Mouse (Mus musculus) intestine, embryonic 16.5 days (tissue): ENCODE results near the gene Cd164. TPM values are rescaled to one million over a fixed set of nuclear protein-coding genes. Genes with fewer than 3 reads are reported as not detected.
"Not testable (repeated sequence)": the region's sequence is repeated elsewhere in the genome, so short reads cannot be mapped to it uniquely, and the experiment has no call there.

Experiments
- ATAC-seq: fragments of 200-750 bp; cut with Nextera tagmentation; 2 replicates; pipeline ENCODE4 v1.8.0; 2017; ENCODE audit warnings: moderate TSS enrichment, moderate library complexity
- H3K27ac ChIP-seq: fragments of 300-500 bp; sonication (generic); 2 replicates; pipeline ENCODE4 v1.5.1; 2014; ENCODE audit warnings: mild to moderate bottlenecking, low read length
- H3K27me3 ChIP-seq: fragments of 300-500 bp; sonication (generic); replicated peaks from 2 replicates; pipeline ENCODE4 v1.6.1; 2014; ENCODE audit warnings: low read length, control low read depth, mixed read lengths; ENCODE audit not compliant: control insufficient read depth, insufficient read depth
- H3K36me3 ChIP-seq: fragments of 300-500 bp; sonication (generic); 2 replicates; pipeline ENCODE4 v1.6.1; 2014; ENCODE audit warnings: low read length, control low read depth; ENCODE audit not compliant: control insufficient read depth, insufficient read depth
- H3K4me1 ChIP-seq: fragments of 300-500 bp; sonication (generic); 2 replicates; pipeline ENCODE4 v1.6.1; 2014; ENCODE audit warnings: low read length, control low read depth, mixed read lengths; ENCODE audit not compliant: control insufficient read depth, insufficient read depth
- H3K4me2 ChIP-seq: fragments of 300-500 bp; sonication (generic); 2 replicates; pipeline ENCODE4 v1.6.1; 2014; ENCODE audit warnings: low read depth, low read length, control low read depth
- H3K4me3 ChIP-seq: fragments of 300-500 bp; sonication (generic); 2 replicates; pipeline ENCODE4 v1.5.1; 2014; ENCODE audit warnings: mild to moderate bottlenecking, low read length
- H3K9ac ChIP-seq: fragments of 300-500 bp; sonication (generic); 2 replicates; pipeline ENCODE4 v1.6.1; 2014; ENCODE audit warnings: low read depth, low read length
- H3K9me3 ChIP-seq: fragments of 300-500 bp; sonication (generic); 2 replicates; pipeline ENCODE4 v1.6.1; 2016; ENCODE audit warnings: low read length, control low read depth; ENCODE audit not compliant: control insufficient read depth
- WGBS: fragments of 180-500 bp; shearing (Covaris S2); extraction: QIAGEN DNeasy Blood & Tissue Kit; methylation state at CpG from one replicate; pipeline ENCODE4 v1.1.7; 2014; 5-methylcytosine and 5-hydroxymethylcytosine counted together
- polyA plus RNA-seq: library from polyadenylated mRNA; unstranded; fragments of >200 nt; fragmentation: Nextera tagmentation; extraction: Ambion mirVana; gene quantifications from 2 replicates; pipeline ENCODE4 v1.2.1, GENCODE M21; 2015

Gene Cd164
- polyA plus RNA-seq, 1 experiment from 2014 or later, result 186 TPM

DNA sequence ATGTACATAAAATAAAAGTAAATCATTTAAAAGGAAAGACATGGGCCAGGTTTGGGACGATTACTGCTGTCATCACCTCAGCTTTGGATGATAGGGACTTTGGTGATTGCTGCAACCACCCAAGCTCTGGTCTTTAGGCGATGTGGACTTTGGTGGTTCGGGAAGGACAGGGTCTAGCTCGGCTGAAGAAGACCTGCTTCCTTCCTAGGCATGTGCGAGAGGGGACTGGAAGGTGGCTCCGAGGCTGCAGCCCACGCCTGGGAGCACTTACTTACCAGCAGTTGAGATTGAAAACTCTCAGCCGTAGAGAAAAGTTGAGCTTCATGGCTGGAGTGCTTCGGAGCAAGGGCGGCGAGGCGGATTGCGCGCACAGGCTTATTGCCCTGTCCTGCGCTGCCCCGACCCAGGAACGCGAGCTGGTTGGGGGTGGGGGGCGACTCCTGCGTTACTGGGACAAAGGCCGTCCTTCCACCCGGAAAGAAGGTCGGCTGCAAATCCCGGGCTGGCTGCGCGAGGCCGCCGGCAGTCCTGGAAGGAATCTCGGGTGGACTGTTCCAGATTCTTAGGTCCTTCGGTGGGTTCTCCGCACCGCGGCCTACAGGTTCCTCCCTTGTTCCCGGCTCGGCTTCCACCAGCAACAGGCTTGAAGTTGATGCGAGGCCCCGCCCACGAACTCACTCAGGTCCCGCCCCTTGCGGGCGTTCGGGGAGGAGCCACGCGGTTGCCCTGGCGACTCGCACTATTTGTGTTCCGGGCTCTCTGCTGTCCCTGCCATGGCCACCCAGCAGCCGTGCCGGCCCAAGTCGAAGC is 29.3 kb upstream of the Cd164 start, which contains the start of the genes Smpd2 and Ppil6:
Gene Smpd2 (minus strand): TSS at position 662 of the 810 bp plus-strand sequence.
Gene Ppil6 (plus strand): TSS at position 732 of the 810 bp plus-strand sequence.
- no peaks in the 10 kb centered on the region for H3K27me3 ChIP-seq

DNA sequence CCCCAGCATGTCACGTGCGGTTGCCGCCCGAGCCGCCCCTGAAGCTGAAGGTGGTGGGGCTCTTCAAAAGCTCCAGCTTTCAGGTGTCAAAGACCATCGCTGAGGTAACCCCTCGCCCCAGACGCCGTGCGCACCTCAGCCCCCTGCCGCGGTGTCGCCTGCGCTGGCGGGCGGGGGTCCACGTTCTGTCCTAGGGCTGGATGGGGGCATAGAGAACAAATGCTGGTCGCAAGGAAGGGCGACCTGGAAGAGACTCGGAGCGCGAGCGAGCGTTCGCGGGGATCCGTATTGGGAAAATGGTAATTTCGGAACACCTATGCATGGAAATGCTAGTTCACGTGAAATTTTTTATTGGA is 28.7 kb upstream of the Cd164 start:
- no peak overlapping the region for H3K27ac ChIP-seq
- no peaks in the 10 kb centered on the region for H3K27me3 ChIP-seq
- peak overlapping the region; percentile 74 for H3K4me3 ChIP-seq
- peak overlapping the region; percentile 84 for H3K9ac ChIP-seq
- peaks cover 11% of the 10 kb centered on the region for H3K36me3 ChIP-seq
- H3K4me2 ChIP-seq, result peak overlapping the region; percentile 96
- under 1% methylated on average over 29 of the region's 29 CpGs for WGBS
- peaks cover 18% of the 10 kb centered on the region; the same call in 1 of the 2 replicates for H3K4me1 ChIP-seq
- H3K9me3 ChIP-seq, result no peaks in the 10 kb centered on the region
- no peak; the same call in 1 of the 2 replicates for ATAC-seq

More for the DNA sequence above, 29.3 kb upstream of the Cd164 start, which contains the start of the genes Smpd2 and Ppil6:
- peaks cover 11% of the 10 kb centered on the region for H3K36me3 ChIP-seq
- 1% methylated on average over 50 of the region's 50 CpGs for WGBS
- peak within 1 kb of the TSS; percentile 74 for H3K4me3 ChIP-seq
- ATAC-seq, result peak; percentile 93
- H3K4me2 ChIP-seq, result peak within 1 kb of the TSS; percentile 96
- peaks cover 18% of the 10 kb centered on the region; the same call in 1 of the 2 replicates for H3K4me1 ChIP-seq
- no peaks in the 10 kb centered on the region for H3K9me3 ChIP-seq
- H3K9ac ChIP-seq, result peak within 1 kb of the TSS; percentile 84
- peak within 1 kb of the TSS; percentile 78 for H3K27ac ChIP-seq

DNA sequence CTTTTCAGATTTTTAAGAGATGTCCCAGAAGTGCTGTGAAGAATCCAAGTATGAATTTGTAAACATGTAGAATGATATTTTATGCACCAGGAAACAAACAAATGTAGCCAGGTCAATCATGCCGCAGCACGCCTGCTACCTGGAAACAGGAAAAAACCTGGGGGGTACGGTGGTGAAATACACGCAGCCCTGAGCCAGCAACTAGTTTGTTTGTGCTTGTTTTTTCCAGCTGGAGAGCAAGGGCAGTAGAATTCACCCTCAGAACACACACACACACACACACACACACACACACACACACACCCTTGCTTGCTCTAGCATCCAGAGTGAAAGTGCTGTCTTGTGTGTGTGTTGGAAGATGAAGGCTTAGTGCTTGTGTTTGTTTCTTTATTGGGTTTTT is 28.1 kb upstream of the Cd164 start:
- no peaks in the 10 kb centered on the region for H3K9me3 ChIP-seq
- ATAC-seq, result no peak
- 53% methylated on average over 4 of the region's 4 CpGs for WGBS
- H3K27me3 ChIP-seq, result no peaks in the 10 kb centered on the region
- H3K4me2 ChIP-seq, result no peak overlapping the region
- H3K27ac ChIP-seq, result no peak overlapping the region
- H3K4me3 ChIP-seq, result no peak overlapping the region
- peaks cover 11% of the 10 kb centered on the region for H3K36me3 ChIP-seq
- peaks cover 18% of the 10 kb centered on the region; the same call in 1 of the 2 replicates for H3K4me1 ChIP-seq
- no peak overlapping the region for H3K9ac ChIP-seq

DNA sequence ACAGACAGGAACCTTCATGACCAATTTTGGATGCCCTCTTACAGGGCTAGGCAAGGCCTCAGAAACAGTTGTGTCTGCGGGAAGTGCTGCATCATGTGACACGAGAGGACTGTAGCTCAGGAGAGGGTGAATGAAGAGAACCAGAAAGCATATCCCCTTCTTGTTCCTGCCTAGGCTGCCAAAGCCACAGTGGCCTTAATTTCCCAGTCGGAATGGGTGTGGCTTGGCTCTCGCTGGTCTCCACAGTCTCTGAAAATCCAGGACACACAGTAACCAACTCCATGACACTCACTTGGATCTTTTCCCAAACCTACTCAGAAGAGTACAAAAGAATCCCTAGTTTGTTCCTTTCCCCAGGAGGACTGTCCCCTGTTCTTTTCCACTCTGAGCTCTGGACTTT is 18.3 kb upstream of the Cd164 start:
- Histone ChIP-seq H3K36me3 (no peaks in the 10 kb centered on the region), H3K9me3 (no peaks in the 10 kb centered on the region), H3K27ac (no peak overlapping the region), H3K27me3 (no peaks in the 10 kb centered on the region), H3K4me3 (no peak overlapping the region), H3K4me2 (no peak overlapping the region), H3K4me1 (no peaks in the 10 kb centered on the region), H3K9ac (no peak overlapping the region)
- WGBS, result 60% methylated on average over 4 of the region's 4 CpGs
- ATAC-seq, result no peak

DNA sequence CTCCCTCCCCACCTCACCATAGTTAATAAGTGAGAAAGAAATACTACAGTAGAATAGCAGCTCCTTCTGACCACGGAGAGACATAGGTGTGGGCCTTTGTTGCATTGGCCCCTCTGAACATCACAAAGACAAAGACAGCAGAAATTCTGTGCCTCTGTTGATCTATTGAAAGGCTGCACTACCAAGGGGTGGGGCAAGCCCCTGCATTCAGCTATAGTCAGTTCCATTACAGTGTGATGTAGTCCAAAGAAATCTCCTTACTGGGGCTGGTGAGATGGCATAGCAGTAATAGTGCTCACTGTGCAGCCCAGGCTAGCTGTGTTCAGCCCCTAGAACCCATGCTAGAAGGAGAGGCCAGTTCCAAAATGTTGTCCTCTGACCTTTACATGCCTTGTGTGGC is 14.2 kb upstream of the Cd164 start:
- ATAC-seq, result no peak
- no peaks in the 10 kb centered on the region for H3K9me3 ChIP-seq
- H3K27ac ChIP-seq, result no peak overlapping the region
- H3K4me1 ChIP-seq, result no peaks in the 10 kb centered on the region
- H3K36me3 ChIP-seq, result no peaks in the 10 kb centered on the region
- H3K9ac ChIP-seq, result no peak overlapping the region
- no peak overlapping the region for H3K4me2 ChIP-seq
- no peaks in the 10 kb centered on the region for H3K27me3 ChIP-seq
- 100% methylated on average over 1 of the region's 1 CpGs for WGBS
- no peak overlapping the region for H3K4me3 ChIP-seq

DNA sequence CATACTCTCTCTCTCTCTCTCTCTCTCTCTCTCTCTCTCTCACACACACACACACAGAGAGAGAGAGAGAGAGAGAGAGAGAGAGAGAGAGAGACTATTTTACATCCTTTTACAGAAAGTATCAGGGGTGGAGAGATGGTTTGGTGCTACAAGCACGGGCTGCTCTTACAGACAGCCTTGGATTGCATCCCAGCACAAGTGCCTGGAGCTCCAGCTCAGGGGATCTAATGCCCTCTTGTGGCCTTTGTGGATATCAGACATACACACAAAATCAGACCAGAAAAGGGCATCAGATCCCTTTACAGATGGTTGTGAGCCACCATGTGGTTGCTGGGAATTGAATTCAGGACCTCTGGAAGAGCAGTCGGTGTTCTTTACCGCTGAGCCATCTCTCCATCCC is 13.8 kb upstream of the Cd164 start:
- not testable (repeated sequence) for H3K27ac ChIP-seq, H3K9ac ChIP-seq, H3K4me3 ChIP-seq, H3K9me3 ChIP-seq, H3K27me3 ChIP-seq, H3K4me2 ChIP-seq, H3K4me1 ChIP-seq, H3K36me3 ChIP-seq
- 6% methylated on average over 3 of the region's 3 CpGs for WGBS
- ATAC-seq, result peak; percentile 64

DNA sequence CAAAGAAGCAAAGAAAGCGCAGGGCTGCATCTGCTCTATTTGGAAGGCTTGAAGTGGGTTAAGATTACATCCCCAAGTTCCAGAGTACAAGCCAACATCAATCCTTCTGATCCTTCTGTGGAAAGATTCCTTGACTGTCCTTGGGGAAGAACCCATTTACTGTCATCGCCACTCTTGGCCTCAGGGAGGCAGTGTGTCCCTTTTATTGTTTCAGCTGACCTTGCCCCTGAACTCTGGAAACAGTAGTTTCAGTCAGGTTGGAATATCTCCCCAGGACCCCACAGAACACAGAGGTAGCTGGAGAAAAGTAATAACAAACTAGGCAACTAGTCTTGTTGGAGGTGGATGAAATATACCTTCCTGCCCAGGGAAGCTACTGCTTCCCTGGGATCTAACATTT is 10.1 kb upstream of the Cd164 start:
- H3K4me1 ChIP-seq, result no peaks in the 10 kb centered on the region
- H3K36me3 ChIP-seq, result no peaks in the 10 kb centered on the region
- no peak overlapping the region for H3K27ac ChIP-seq
- no peak overlapping the region for H3K9ac ChIP-seq
- no peak overlapping the region for H3K4me3 ChIP-seq
- H3K27me3 ChIP-seq, result no peaks in the 10 kb centered on the region
- 36% methylated on average over 2 of the region's 2 CpGs for WGBS
- ATAC-seq, result no peak
- no peak overlapping the region for H3K4me2 ChIP-seq
- no peaks in the 10 kb centered on the region for H3K9me3 ChIP-seq

DNA sequence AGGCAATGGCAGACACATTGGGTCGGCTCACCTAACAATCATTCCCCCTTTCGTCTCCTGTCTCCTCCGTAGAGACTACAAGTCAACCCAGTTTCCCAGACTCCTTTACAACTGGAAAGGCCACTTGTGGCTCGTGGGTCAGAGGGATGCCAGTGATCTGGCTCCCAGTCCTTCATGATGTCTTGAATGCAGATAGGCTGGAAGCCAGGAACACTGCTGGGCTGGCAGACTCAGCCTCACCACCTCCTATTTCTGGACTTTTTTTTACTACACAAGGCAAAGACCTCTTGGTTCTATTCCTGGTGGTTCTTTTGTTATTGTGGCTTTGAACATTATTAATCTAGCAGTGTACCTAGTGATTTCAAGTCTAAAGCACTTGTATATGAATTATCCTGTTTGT is 4.9 kb upstream of the Cd164 start:
- Histone ChIP-seq H3K9me3 (no peaks in the 10 kb centered on the region), H3K4me2 (no peak overlapping the region), H3K4me3 (no peak overlapping the region), H3K4me1 (no peaks in the 10 kb centered on the region), H3K27me3 (no peaks in the 10 kb centered on the region), H3K27ac (no peak overlapping the region), H3K36me3 (no peaks in the 10 kb centered on the region), H3K9ac (no peak overlapping the region)
- 83% methylated on average over 4 of the region's 4 CpGs for WGBS
- no peak for ATAC-seq

DNA sequence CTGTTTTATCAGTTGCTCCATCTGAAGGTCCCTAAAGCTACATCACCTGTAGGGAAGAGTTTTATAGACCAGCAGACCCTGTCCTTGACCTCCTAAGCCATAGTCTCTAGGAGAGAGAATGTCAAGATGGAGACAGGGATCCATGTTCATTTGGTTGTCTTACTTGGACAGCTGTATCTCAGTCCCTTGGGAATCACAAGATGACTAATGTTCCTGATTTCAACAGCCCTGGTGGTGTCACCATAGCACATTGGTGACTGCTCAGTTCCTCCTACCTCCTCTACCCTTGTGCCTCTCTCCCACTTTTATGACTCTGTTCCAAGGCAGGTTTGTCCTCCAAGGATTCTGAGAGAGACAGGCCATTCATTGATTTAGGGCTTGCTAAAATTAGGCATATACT is 4.3 kb upstream of the Cd164 start:
- no peaks in the 10 kb centered on the region for H3K4me1 ChIP-seq

More for the DNA sequence above, 4.3 kb upstream of the Cd164 start:
- no peaks in the 10 kb centered on the region for H3K36me3 ChIP-seq
- ATAC-seq, result no peak
- H3K9ac ChIP-seq, result no peak overlapping the region
- H3K27me3 ChIP-seq, result no peaks in the 10 kb centered on the region
- H3K9me3 ChIP-seq, result no peaks in the 10 kb centered on the region
- H3K27ac ChIP-seq, result no peak overlapping the region
- no peak overlapping the region for H3K4me2 ChIP-seq
- H3K4me3 ChIP-seq, result no peak overlapping the region
